Mouse (Mus musculus) small intestine, adult 2 months (tissue): ENCODE results near the gene Tnfaip6. TPM values are rescaled to one million over a fixed set of nuclear protein-coding genes. Genes with fewer than 3 reads are reported as not detected.

Experiments used
- H3K27ac ChIP-seq: fragments of 200-500 bp; 2 replicates; pipeline ENCODE4 v1.5.1; 2012; ENCODE audit warnings: low read depth, low read length, control low read depth, inconsistent platforms; ENCODE audit not compliant: insufficient read depth
- H3K27me3 ChIP-seq: fragments of 200-500 bp; 2 replicates; pipeline ENCODE4 v1.6.1; 2012; ENCODE audit warnings: mild to moderate bottlenecking, moderate library complexity, low read length, inconsistent platforms; ENCODE audit not compliant: control insufficient read depth, insufficient read depth
- H3K36me3 ChIP-seq: fragments of 200-500 bp; 2 replicates; pipeline ENCODE4 v1.6.1; 2012; ENCODE audit warnings: mild to moderate bottlenecking, low read length, control low read depth, inconsistent platforms; ENCODE audit not compliant: control insufficient read depth, insufficient read depth
- H3K4me1 ChIP-seq: fragments of 200-500 bp; 2 replicates; pipeline ENCODE4 v1.6.1; 2012; ENCODE audit warnings: low read length, inconsistent platforms, mixed read lengths; ENCODE audit not compliant: control insufficient read depth, insufficient read depth, insufficient read length
- H3K4me3 ChIP-seq: fragments of 200-500 bp; 2 replicates; pipeline ENCODE4 v1.5.1; 2012; ENCODE audit warnings: low read depth, mild to moderate bottlenecking, control low read depth, inconsistent platforms, low read length, moderate library complexity
- CTCF ChIP-seq: fragments of 200-500 bp; IDR thresholded peaks from 2 replicates; pipeline ENCODE4 v1.5.1; 2012; ENCODE audit warnings: low read depth, mild to moderate bottlenecking, control low read depth, inconsistent platforms, low read length, moderate library complexity, mixed read lengths; ENCODE audit not compliant: insufficient replicate concordance, insufficient read length; ENCODE audit errors: extremely low read depth
- POLR2A ChIP-seq: fragments of 200-500 bp; IDR thresholded peaks from 2 replicates; pipeline ENCODE4 v1.6.1; 2012; ENCODE audit warnings: low read depth, mild to moderate bottlenecking, control low read depth, inconsistent platforms, low read length, moderate library complexity
- WGBS: fragments of 180-500 bp; shearing (Covaris S2); methylation state at CpG from one replicate; pipeline ENCODE4 v1.1.7; 2018; 5-methylcytosine and 5-hydroxymethylcytosine counted together
- polyA plus RNA-seq: library from polyadenylated mRNA; depleted of rRNA; stranded (reverse); fragments of >200 nt; gene quantifications from 2 replicates; pipeline ENCODE4 v1.2.3, GENCODE M21; 2012

Gene Tnfaip6
- polyA plus RNA-seq, 1 experiment = 0.23 TPM

GRCm38 (mm10) chr2:52036929-52037595, 747 bp upstream of the Tnfaip6 start:
- 57% methylated on average over 11 of the region's 11 CpGs for WGBS
- Histone ChIP-seq H3K27me3 (peaks cover 13% of the 10 kb centered on the region), H3K4me1 (no peaks in the 10 kb centered on the region), H3K36me3 (no peaks in the 10 kb centered on the region), H3K27ac (no peak overlapping the region), H3K4me3 (no peak overlapping the region)
- TF ChIP-seq CTCF (no peak), POLR2A (no peak)

- TF ChIP-seq POLR2A = no peak
- TF ChIP-seq CTCF = no peak
These were observed 749 bp downstream of the Tnfaip6 start for GRCm38 (mm10) chr2:52038558-52038957.

GRCm38 (mm10) chr2:52039083-52039801, 1.4 kb downstream of the Tnfaip6 start:
- no peaks in the 10 kb centered on the region for H3K4me1 ChIP-seq
- TF ChIP-seq POLR2A (no peak), CTCF (no peak)

More at GRCm38 (mm10) chr2:52038558-52038957, 749 bp downstream of the Tnfaip6 start:
- Histone ChIP-seq H3K27me3 (peaks cover 13% of the 10 kb centered on the region), H3K4me3 (no peak overlapping the region), H3K4me1 (no peaks in the 10 kb centered on the region), H3K27ac (no peak overlapping the region), H3K36me3 (no peaks in the 10 kb centered on the region)
- 59% methylated on average over 5 of the region's 5 CpGs for WGBS

GRCm38 (mm10) chr2:52042132-52042531, 4.3 kb downstream of the Tnfaip6 start:
- Histone ChIP-seq H3K27ac (no peak overlapping the region), H3K4me1 (no peaks in the 10 kb centered on the region), H3K4me3 (no peak overlapping the region), H3K36me3 (no peaks in the 10 kb centered on the region), H3K27me3 (peaks cover 11% of the 10 kb centered on the region)
- no peak for TF ChIP-seq CTCF
- no peak for TF ChIP-seq POLR2A
- 80% methylated on average over 3 of the region's 3 CpGs for WGBS

More at GRCm38 (mm10) chr2:52039083-52039801, 1.4 kb downstream of the Tnfaip6 start:
- peaks cover 13% of the 10 kb centered on the region for H3K27me3 ChIP-seq
- no peak overlapping the region for H3K4me3 ChIP-seq
- no peak overlapping the region for H3K27ac ChIP-seq
- H3K36me3 ChIP-seq = no peaks in the 10 kb centered on the region
- 80% methylated on average over 8 of the region's 8 CpGs for WGBS

- H3K27ac ChIP-seq = no peak overlapping the region
- no peak for TF ChIP-seq POLR2A
- TF ChIP-seq CTCF = no peak
- no peaks in the 10 kb centered on the region for H3K36me3 ChIP-seq
- 55% methylated on average over 5 of the region's 5 CpGs for WGBS
- peaks cover 7% of the 10 kb centered on the region for H3K27me3 ChIP-seq
- no peak overlapping the region for H3K4me3 ChIP-seq
- no peaks in the 10 kb centered on the region for H3K4me1 ChIP-seq
These were observed 4.9 kb downstream of the Tnfaip6 start for GRCm38 (mm10) chr2:52042714-52043113.

- H3K4me1 ChIP-seq = no peaks in the 10 kb centered on the region
- no peak overlapping the region for H3K4me3 ChIP-seq
- no peak overlapping the region for H3K27ac ChIP-seq
- 85% methylated on average over 11 of the region's 11 CpGs for WGBS
- peaks cover 2% of the 10 kb centered on the region for H3K27me3 ChIP-seq
- no peak for TF ChIP-seq POLR2A
- no peak for TF ChIP-seq CTCF
- no peaks in the 10 kb centered on the region for H3K36me3 ChIP-seq
These were observed 5.7 kb downstream of the Tnfaip6 start for GRCm38 (mm10) chr2:52043485-52043884.

- no peaks in the 10 kb centered on the region for H3K4me1 ChIP-seq
- TF ChIP-seq CTCF (no peak), POLR2A (no peak)
- 50% methylated on average over 5 of the region's 5 CpGs for WGBS
- no peaks in the 10 kb centered on the region for H3K27me3 ChIP-seq
- H3K27ac ChIP-seq = no peak overlapping the region
- H3K36me3 ChIP-seq = no peaks in the 10 kb centered on the region
- H3K4me3 ChIP-seq = no peak overlapping the region
These were observed 8.2 kb downstream of the Tnfaip6 start for GRCm38 (mm10) chr2:52046032-52046431.
